Mouse (Mus musculus) stomach, embryonic 15.5 days (tissue): ENCODE results near the gene Pfkfb2. TPM values are rescaled to one million over a fixed set of nuclear protein-coding genes. Genes with fewer than 3 reads are reported as not detected.
"Not testable (repeated sequence)": the region's sequence is repeated elsewhere in the genome, so short reads cannot be mapped to it uniquely, and the experiment has no call there.

Source experiments
- ATAC-seq: fragments of 200-750 bp; cut with Nextera tagmentation; 2 replicates; pipeline ENCODE4 v1.8.0; 2017; ENCODE audit warnings: low read depth, moderate number of reproducible peaks, moderate TSS enrichment; ENCODE audit not compliant: insufficient read depth, low FRiP score
- H3K27ac ChIP-seq: fragments of 300-500 bp; sonication (generic); 2 replicates; pipeline ENCODE4 v1.5.1; 2015; ENCODE audit warnings: mild to moderate bottlenecking, inconsistent platforms
- H3K27me3 ChIP-seq: fragments of 300-500 bp; sonication (generic); replicated peaks from 2 replicates; pipeline ENCODE4 v1.6.1; 2015; ENCODE audit warnings: inconsistent platforms
- H3K36me3 ChIP-seq: fragments of 300-500 bp; sonication (generic); 2 replicates; pipeline ENCODE4 v1.6.1; 2015; ENCODE audit warnings: inconsistent platforms
- H3K4me1 ChIP-seq: fragments of 300-500 bp; sonication (generic); 2 replicates; pipeline ENCODE4 v1.6.1; 2015; ENCODE audit warnings: inconsistent platforms
- H3K4me2 ChIP-seq: fragments of 300-500 bp; sonication (generic); 2 replicates; pipeline ENCODE4 v1.6.1; 2015; ENCODE audit warnings: mild to moderate bottlenecking, inconsistent platforms
- H3K4me3 ChIP-seq: fragments of 300-500 bp; sonication (generic); replicated peaks from 2 replicates; pipeline ENCODE4 v1.5.1; 2015; ENCODE audit warnings: inconsistent platforms
- H3K9ac ChIP-seq: fragments of 300-500 bp; sonication (generic); 2 replicates; pipeline ENCODE4 v1.6.1; 2015; ENCODE audit warnings: inconsistent platforms
- H3K9me3 ChIP-seq: fragments of 300-500 bp; sonication (generic); 2 replicates; pipeline ENCODE4 v1.6.1; 2016; ENCODE audit warnings: inconsistent platforms
- WGBS: fragments of 180-500 bp; shearing (Covaris S2); methylation state at CpG from one replicate; pipeline ENCODE4 v1.1.7; 2015; 5-methylcytosine and 5-hydroxymethylcytosine counted together
- polyA plus RNA-seq: library from polyadenylated mRNA; unstranded; fragments of >200 nt; fragmentation: Nextera tagmentation; extraction: Ambion mirVana; gene quantifications from 2 replicates; pipeline ENCODE4 v1.2.1, GENCODE M21; 2015

The Pfkfb2 gene
- polyA plus RNA-seq, 1 experiment from 2014 or later = 10.1 TPM

DNA sequence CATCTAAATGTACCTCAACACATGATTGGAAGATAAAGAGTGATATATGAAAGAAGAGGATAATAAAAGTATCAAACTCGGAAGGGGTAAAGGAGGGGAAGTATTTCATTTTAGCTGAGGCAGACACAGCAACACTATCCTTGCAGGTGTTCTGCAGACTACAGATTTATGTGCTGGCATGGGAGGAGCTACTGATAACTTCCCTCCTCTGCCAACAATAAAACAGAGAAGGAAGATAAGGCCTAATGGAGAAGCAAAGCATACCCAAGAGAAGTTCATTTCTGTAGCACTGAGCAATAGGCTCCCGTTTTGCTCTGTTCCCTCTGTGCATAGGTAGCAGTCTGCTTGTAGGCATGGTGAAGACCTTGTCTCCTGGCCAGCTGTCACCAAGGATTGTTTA lies 48.0 kb downstream of the Pfkfb2 start:
- Histone ChIP-seq H3K9ac (no peak overlapping the region), H3K9me3 (no peaks in the 10 kb centered on the region), H3K4me3 (no peak overlapping the region), H3K4me2 (no peak overlapping the region), H3K4me1 (no peaks in the 10 kb centered on the region), H3K27me3 (no peaks in the 10 kb centered on the region), H3K36me3 (no peaks in the 10 kb centered on the region), H3K27ac (no peak overlapping the region)
- ATAC-seq = peak; percentile 60; the same call in 1 of the 2 replicates
- 47% methylated on average over 2 of the region's 2 CpGs for WGBS

DNA sequence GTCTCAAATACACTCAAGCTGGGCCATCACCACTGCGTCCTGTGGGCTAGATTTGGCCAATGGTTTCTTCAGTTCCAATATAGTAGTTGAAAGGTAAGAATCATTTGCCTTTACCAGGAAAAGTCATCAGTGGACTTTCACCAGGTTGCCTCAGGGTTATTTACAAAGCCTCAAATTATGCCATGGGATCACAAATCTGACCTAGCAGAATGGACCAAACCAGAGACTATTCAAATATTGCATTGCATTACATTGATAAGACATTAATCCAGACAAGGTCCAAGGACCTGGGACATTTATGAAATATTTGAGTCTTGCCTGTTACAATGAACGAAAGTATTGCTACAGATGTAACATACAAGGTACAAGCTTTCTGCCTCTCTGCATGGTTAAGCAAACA lies 50.5 kb downstream of the Pfkfb2 start:
- Histone ChIP-seq H3K9ac (no peak overlapping the region), H3K4me2 (no peak overlapping the region), H3K36me3 (no peaks in the 10 kb centered on the region), H3K4me3 (no peak overlapping the region), H3K9me3 (no peaks in the 10 kb centered on the region), H3K27me3 (no peaks in the 10 kb centered on the region), H3K4me1 (no peaks in the 10 kb centered on the region), H3K27ac (no peak overlapping the region)
- WGBS = 85% methylated on average over 2 of the region's 2 CpGs
- ATAC-seq = no peak

DNA sequence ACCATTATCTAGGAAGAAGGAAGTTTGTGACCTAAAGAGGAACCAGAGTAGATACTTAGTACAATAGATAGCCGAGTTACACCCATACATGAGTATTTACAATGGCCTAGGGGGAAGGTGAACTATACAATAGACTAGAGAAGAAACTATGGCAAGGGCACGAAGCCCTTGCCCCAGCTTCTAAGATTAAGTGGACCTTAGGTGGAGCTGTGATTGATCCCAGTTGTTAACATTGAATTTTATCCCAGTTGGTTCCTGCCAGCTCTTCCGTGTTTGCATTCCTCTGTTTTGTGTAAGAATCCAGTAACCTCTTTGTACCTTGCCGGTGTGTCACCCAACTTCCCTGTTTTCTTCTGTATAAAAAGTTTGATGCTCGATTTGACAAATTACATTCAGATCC lies 65.5 kb downstream of the Pfkfb2 start:
- not testable (repeated sequence) for H3K9ac ChIP-seq, H3K36me3 ChIP-seq, H3K27ac ChIP-seq, H3K4me3 ChIP-seq, H3K27me3 ChIP-seq, ATAC-seq, H3K4me1 ChIP-seq, H3K9me3 ChIP-seq, H3K4me2 ChIP-seq
- WGBS = 80% methylated on average over 5 of the region's 5 CpGs

DNA sequence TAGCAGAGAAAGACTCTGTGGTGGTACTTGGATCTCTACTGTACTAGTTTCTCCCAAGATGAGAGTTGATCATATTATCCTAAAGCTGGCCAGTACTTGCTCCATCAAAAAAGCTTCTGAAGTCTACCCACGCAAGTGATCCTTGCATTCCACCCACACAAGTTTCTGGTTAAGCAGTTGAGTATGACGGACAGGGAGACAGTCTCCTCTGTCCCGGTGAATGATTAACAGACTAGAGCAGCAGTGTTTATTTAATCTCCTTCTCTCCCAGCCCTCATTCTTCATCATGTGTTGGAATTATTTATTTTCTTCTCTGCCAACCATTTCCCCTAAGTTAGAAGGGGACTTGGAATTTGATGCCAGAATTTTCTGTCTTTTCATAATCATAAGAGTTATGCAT lies 67.6 kb downstream of the Pfkfb2 start, which contains the start of gene C4bp:
TSS of gene C4bp (minus strand) at position 179 of the 400 bp plus-strand sequence.
- H3K4me1 ChIP-seq = no peaks in the 10 kb centered on the region
- no peaks in the 10 kb centered on the region for H3K27me3 ChIP-seq
- no peaks in the 10 kb centered on the region for H3K36me3 ChIP-seq
- H3K9ac ChIP-seq = no peak within 1 kb of the TSS
- no peak within 1 kb of the TSS for H3K4me3 ChIP-seq
- 0 out of 2 replicates have a peak, but pooled peaks have one; percentile 56 for ATAC-seq
- H3K4me2 ChIP-seq = no peak within 1 kb of the TSS
- 43% methylated on average over 3 of the region's 3 CpGs for WGBS
- H3K9me3 ChIP-seq = no peaks in the 10 kb centered on the region
- H3K27ac ChIP-seq = no peak within 1 kb of the TSS

DNA sequence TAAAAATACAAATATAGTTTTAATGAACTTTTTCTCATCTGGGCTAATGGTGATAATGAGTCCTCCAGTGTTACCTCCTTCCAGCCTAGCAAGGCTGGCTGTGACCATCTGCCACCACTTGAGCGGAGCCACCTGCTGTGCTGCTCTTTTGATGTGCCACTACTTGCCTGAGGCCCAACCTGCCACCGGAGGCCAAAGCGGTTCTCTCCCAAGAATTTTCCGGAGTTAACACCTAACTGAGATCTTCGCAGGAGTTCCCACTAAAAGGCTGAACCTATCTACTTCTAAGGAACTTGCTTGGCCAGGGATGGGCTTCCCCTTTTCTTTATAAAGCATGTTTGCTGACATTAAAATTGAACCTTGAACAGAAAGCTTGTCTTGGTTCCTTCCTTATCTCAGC lies 69.4 kb downstream of the Pfkfb2 start:
- 33% methylated on average over 5 of the region's 5 CpGs for WGBS
- H3K27ac ChIP-seq, H3K4me3 ChIP-seq, H3K27me3 ChIP-seq, H3K36me3 ChIP-seq, ATAC-seq, H3K9me3 ChIP-seq, H3K4me1 ChIP-seq, H3K4me2 ChIP-seq, H3K9ac ChIP-seq: not testable (repeated sequence)

DNA sequence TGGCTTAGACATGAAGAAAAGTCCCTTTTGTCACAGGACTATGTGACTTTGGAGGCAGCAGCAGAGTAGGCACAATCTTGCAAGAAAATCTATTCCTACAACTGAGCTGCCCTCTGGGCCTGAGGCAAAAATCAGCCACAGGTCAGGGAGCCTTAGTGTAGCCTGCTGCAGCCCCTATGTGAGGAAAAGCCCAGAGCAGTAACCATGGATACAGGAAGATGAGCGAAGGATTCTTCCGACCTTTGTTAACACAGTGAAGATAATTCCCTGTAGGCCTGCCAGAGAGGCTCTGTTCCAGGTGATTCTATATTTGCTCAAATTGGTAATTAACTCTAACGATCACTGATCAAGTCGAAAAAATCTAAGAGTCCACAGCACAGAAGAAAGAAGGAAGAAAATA lies 85.0 kb downstream of the Pfkfb2 start:
- Histone ChIP-seq H3K4me3 (no peak overlapping the region), H3K4me2 (no peak overlapping the region), H3K9me3 (no peaks in the 10 kb centered on the region), H3K27ac (no peak overlapping the region), H3K4me1 (no peaks in the 10 kb centered on the region), H3K27me3 (no peaks in the 10 kb centered on the region), H3K36me3 (no peaks in the 10 kb centered on the region), H3K9ac (no peak overlapping the region)
- no peak for ATAC-seq
- 59% methylated on average over 4 of the region's 4 CpGs for WGBS

DNA sequence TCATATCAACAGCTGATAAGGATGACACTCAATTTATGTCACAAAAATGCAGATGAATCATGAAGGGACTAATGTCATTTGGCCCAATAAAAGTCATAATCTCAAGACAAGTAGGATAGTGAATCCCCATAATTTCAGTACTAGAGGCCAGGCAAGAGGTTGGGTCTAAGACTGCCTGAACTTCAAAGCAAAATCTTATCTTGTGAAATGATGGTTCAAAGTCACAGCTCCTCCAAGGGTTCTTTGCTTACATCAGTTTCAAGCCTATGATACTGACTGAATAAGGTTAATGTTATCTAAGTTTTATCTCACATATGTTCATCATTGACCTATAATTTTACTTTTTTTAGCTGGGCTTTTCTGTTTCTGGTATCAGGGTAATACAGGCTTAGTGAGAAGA lies 88.1 kb downstream of the Pfkfb2 start:
- no peaks in the 10 kb centered on the region for H3K4me1 ChIP-seq
- no peak overlapping the region for H3K27ac ChIP-seq
- H3K9me3 ChIP-seq = no peaks in the 10 kb centered on the region
- no peak overlapping the region for H3K9ac ChIP-seq
- H3K4me2 ChIP-seq = no peak overlapping the region
- no peak for ATAC-seq
- no peaks in the 10 kb centered on the region for H3K36me3 ChIP-seq
- no peaks in the 10 kb centered on the region for H3K27me3 ChIP-seq
- H3K4me3 ChIP-seq = no peak overlapping the region

Other genes starting within 250 kb of the Pfkfb2 start
- 0.12 and 0.18 TPM in 2 replicates for gene Zp3r, start 99.6 kb downstream of the Pfkfb2 start, polyA plus RNA-seq
- gene C4bp, start 67.6 kb downstream of the Pfkfb2 start, polyA plus RNA-seq = 0.90 and 1.2 TPM in 2 replicates
- gene Gm29427, start 13.5 kb downstream of the Pfkfb2 start, polyA plus RNA-seq = not detected in 2 replicates
- 14.1 and 15.1 TPM in 2 replicates for gene Yod1, start 11.9 kb downstream of the Pfkfb2 start, polyA plus RNA-seq
- gene AA986860, start 2.7 kb upstream of the Pfkfb2 start, polyA plus RNA-seq = 32.3 and 36.7 TPM in 2 replicates
- gene Fcamr, start 71.6 kb upstream of the Pfkfb2 start, polyA plus RNA-seq = 0.17 and 0.22 TPM in 2 replicates
- 0.36 and 0.48 TPM in 2 replicates for gene Pigr, start 97.4 kb upstream of the Pfkfb2 start, polyA plus RNA-seq
- 0.40 and 0.53 TPM in 2 replicates for gene Fcmr, start 136.4 kb upstream of the Pfkfb2 start, polyA plus RNA-seq
- gene Il24, start 158.2 kb upstream of the Pfkfb2 start, polyA plus RNA-seq = not detected in 2 replicates
- not detected in 2 replicates for gene Il20, start 182.2 kb upstream of the Pfkfb2 start, polyA plus RNA-seq
- not detected in 2 replicates for gene Il19, start 210.9 kb upstream of the Pfkfb2 start, polyA plus RNA-seq